Mouse (Mus musculus): ENCODE measurements around the gene Ikbke. TPM values are rescaled to one million over a fixed set of nuclear protein-coding genes. Genes with fewer than 3 reads are reported as not detected.

Gene Ikbke
- total and polyA plus RNA-seq, 3 experiments, result 14.0 to 43.8 (median 29.5) TPM

DNA sequence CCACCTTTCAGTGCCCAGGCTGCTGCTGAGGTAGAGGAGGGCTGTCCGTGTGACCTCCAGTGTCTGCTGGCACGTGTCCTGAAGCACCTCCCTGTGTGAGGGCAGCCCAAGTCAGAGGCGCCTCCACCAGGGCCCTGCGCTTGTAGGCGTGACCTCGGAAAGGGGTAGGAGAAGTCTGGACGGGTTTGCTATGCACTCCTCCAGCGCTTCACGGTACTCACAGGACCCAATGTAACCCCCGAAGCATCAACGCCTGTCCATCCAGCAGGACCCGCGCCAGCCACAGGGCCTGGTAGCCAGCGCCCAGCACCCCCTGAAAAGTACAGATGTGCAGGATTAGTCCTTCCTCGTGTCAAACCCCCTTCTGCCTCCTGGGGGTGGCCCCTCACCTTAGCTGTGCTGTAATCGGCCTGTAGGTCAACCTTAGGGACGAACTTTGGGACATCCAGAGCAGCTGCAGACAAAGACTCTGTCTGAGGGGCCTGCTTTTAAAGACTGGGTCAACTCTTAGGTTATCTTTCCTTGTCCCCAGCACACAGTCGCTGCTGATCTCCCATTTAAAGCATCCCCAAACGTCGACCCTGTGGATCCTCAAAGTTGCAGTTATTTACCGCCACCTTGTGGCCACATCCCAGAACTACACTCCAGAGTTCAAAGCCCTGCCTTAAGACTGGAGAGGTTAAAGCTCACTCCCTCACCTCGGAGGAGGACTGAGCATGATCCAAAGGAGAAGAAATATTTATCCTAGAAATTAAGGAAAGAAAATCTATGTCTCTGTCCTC is 9.4 kb downstream of the Ikbke start:
- H3K4me2 ChIP-seq (ENCODE audit: insufficient read depth, low read depth, poor library complexity, severe bottlenecking), result no peak overlapping the region
- in situ Hi-C loops (cut with MboI; ENCODE audit: low pct_ligation_motif_present, low pct_unique_long_range_greater_than_20kb, low sequenced_read_pairs) (no loop called here), dilution Hi-C loops (cut with MboI; ENCODE audit: extremely low pct_ligation_motif_present, extremely low pct_unique_long_range_greater_than_20kb, low sequenced_read_pairs) (no loop called here)
- H3K4me1 ChIP-seq (ENCODE audit: control insufficient read depth in 1 of 2, insufficient read depth in 2 of 2), result peaks cover 0 to 28% of the 10 kb centered on the region in 2 experiments; a peak in 2 of 4 replicates
- TF ChIP-seq MYC (IDR thresholded peaks at IDR 0.05; ENCODE audit: low read depth, low read length) (no peak), CTCF (conservative IDR thresholded peaks at IDR 0.05 in 1 of 2, IDR thresholded peaks at IDR 0.05 in 1 of 2; ENCODE audit: low read depth in 2 of 2, low read length in 2 of 2) (peak; percentile 87 to 89), SMC3 (IDR thresholded peaks at IDR 0.05; ENCODE audit: low read depth, low read length) (peak; percentile 65), BHLHE40 (IDR thresholded peaks at IDR 0.05; ENCODE audit: low read depth, low read length) (no peak), RAD21 (IDR thresholded peaks at IDR 0.05; ENCODE audit: low read depth, low read length) (peak; percentile 74)
- H3K4me3 ChIP-seq (replicated peaks in 1 of 3; ENCODE audit: low read depth in 2 of 3, low read length in 2 of 3, poor library complexity in 1 of 3), result no peak overlapping the region
- peaks cover 76 to 98% of the 10 kb centered on the region in 2 experiments for H3K36me3 ChIP-seq (replicated peaks in 1 of 2; ENCODE audit: control insufficient read depth in 1 of 2, insufficient read depth in 1 of 2, low read length in 1 of 2)
- H3K27me3 ChIP-seq (replicated peaks), result no peaks in the 10 kb centered on the region
- peak; percentile 79 for DNase-seq (ENCODE audit: extremely low read depth)
- H3K27ac ChIP-seq (ENCODE audit: insufficient read depth, low read depth), result no peak overlapping the region
- H3K9me3 ChIP-seq (replicated peaks; ENCODE audit: low read length), result no peaks in the 10 kb centered on the region
- no peaks in the 10 kb centered on the region for H3K79me2 ChIP-seq (replicated peaks; ENCODE audit: control insufficient read depth, extremely low read depth, insufficient read depth, poor library complexity, severe bottlenecking)
- H3K9ac ChIP-seq (ENCODE audit: insufficient read depth, low read depth), result no peak overlapping the region

DNA sequence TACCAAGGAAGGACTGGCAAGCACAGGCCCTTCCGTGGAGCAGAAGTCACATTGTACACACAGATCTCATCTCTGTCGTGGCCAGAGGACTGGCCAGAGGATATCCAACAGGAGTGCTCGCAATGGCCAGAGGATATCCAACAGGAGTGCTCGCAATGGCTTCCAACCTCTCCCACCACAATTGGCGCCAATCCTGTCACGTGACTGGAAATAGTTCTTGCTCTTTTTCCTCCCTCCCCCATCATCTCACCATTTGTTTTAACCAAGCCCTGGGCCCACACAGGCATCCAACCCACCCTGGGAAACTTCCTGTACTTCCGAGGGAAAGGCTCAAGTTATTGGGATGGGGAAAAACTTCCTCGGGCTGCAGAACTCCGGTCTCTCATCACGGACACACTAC is 10.6 kb downstream of the Ikbke start:
- no peak overlapping the region for H3K4me3 ChIP-seq (replicated peaks in 1 of 3; ENCODE audit: low read depth in 2 of 3, low read length in 2 of 3, poor library complexity in 1 of 3)
- dilution Hi-C loops (cut with MboI; ENCODE audit: extremely low pct_ligation_motif_present, extremely low pct_unique_long_range_greater_than_20kb, low sequenced_read_pairs) (no loop called here), in situ Hi-C loops (cut with MboI; ENCODE audit: low pct_ligation_motif_present, low pct_unique_long_range_greater_than_20kb, low sequenced_read_pairs) (no loop called here)
- TF ChIP-seq IRF4 (IDR thresholded peaks at IDR 0.05; ENCODE audit: low read depth, low read length) (no peak), NELFE (IDR thresholded peaks at IDR 0.05; ENCODE audit: low read depth, low read length) (no peak), NRF1 (IDR thresholded peaks at IDR 0.05; ENCODE audit: low read depth, low read length) (no peak), CHD2 (IDR thresholded peaks at IDR 0.05; ENCODE audit: low read length) (no peak), MYC (IDR thresholded peaks at IDR 0.05; ENCODE audit: low read depth, low read length) (no peak), MAX (IDR thresholded peaks at IDR 0.05; ENCODE audit: low read length) (no peak), UBTF (IDR thresholded peaks at IDR 0.05; ENCODE audit: low read depth, low read length) (no peak), EP300 (IDR thresholded peaks at IDR 0.05; ENCODE audit: low read length) (no peak), ZNF384 (IDR thresholded peaks at IDR 0.05; ENCODE audit: low read depth, low read length) (no peak), E2F4 (IDR thresholded peaks at IDR 0.05; ENCODE audit: insufficient replicate concordance, low read depth, low read length) (no peak), RCOR1 (conservative IDR thresholded peaks at IDR 0.05; ENCODE audit: low read depth, low read length) (no peak), POLR2A (IDR thresholded peaks at IDR 0.05; ENCODE audit: low read depth, low read length) (no peak), ELF1 (IDR thresholded peaks at IDR 0.05; ENCODE audit: low read depth, low read length) (no peak), JUND (conservative IDR thresholded peaks at IDR 0.05; ENCODE audit: low read depth, low read length) (no peak), ZMIZ1 (IDR thresholded peaks at IDR 0.05; ENCODE audit: low read depth, low read length) (no peak)
- no peak overlapping the region for H3K27ac ChIP-seq (ENCODE audit: insufficient read depth, low read depth)
- no peak for DNase-seq (ENCODE audit: extremely low read depth)
- peaks cover 0 to 21% of the 10 kb centered on the region in 2 experiments; a peak in 2 of 4 replicates for H3K4me1 ChIP-seq (ENCODE audit: control insufficient read depth in 1 of 2, insufficient read depth in 2 of 2)
- H3K36me3 ChIP-seq (replicated peaks in 1 of 2; ENCODE audit: control insufficient read depth in 1 of 2, insufficient read depth in 1 of 2, low read length in 1 of 2), result peaks cover 76 to 97% of the 10 kb centered on the region in 2 experiments
- no peaks in the 10 kb centered on the region for H3K9me3 ChIP-seq (replicated peaks; ENCODE audit: low read length)
- H3K27me3 ChIP-seq (replicated peaks), result no peaks in the 10 kb centered on the region
- no peak overlapping the region for H3K4me2 ChIP-seq (ENCODE audit: insufficient read depth, low read depth, poor library complexity, severe bottlenecking)
- H3K79me2 ChIP-seq (replicated peaks; ENCODE audit: control insufficient read depth, extremely low read depth, insufficient read depth, poor library complexity, severe bottlenecking), result no peaks in the 10 kb centered on the region
- H3K9ac ChIP-seq (ENCODE audit: insufficient read depth, low read depth), result no peak overlapping the region
